Mouse (Mus musculus): ENCODE data around the gene Vmn2r28. TPM values are rescaled to one million over a fixed set of nuclear protein-coding genes. Genes with fewer than 3 reads are reported as not detected.

Gene Vmn2r28
- not detected for polyA plus RNA-seq (2014; fragmentation: Illumina TruSeq; extraction: RNeasy Lipid Tissue Mini Kit (QIAGEN cat#74804); ENCODE audit: insufficient read depth, low read depth, low replicate concordance)

GRCm38 (mm10) chr7:5493856-5494255, at the start of gene Vmn2r28:
Vmn2r28 (minus strand) TSS chr7:5493956.

GRCm38 (mm10) chr7:5456674-5457073, 37.1 kb downstream of the Vmn2r28 start, which contains the start of gene Vmn1r59:
Vmn1r59 (minus strand) TSS chr7:5456774.

Other genes with a start within 250 kb of the Vmn2r28 start
- not detected for gene Gm5065, start 143.4 kb downstream of the Vmn2r28 start, polyA plus RNA-seq (2014; fragmentation: Illumina TruSeq; extraction: RNeasy Lipid Tissue Mini Kit (QIAGEN cat#74804); ENCODE audit: insufficient read depth, low read depth, low replicate concordance)
- gene Nlrp2, start 142.9 kb downstream of the Vmn2r28 start, polyA plus RNA-seq (2014; fragmentation: Illumina TruSeq; extraction: RNeasy Lipid Tissue Mini Kit (QIAGEN cat#74804); ENCODE audit: insufficient read depth, low read depth, low replicate concordance) = not detected
- not detected for gene Vmn1r58, start 80.6 kb downstream of the Vmn2r28 start, polyA plus RNA-seq (2014; fragmentation: Illumina TruSeq; extraction: RNeasy Lipid Tissue Mini Kit (QIAGEN cat#74804); ENCODE audit: insufficient read depth, low read depth, low replicate concordance)
- gene Vmn1r59, start 37.2 kb downstream of the Vmn2r28 start, polyA plus RNA-seq (2014; fragmentation: Illumina TruSeq; extraction: RNeasy Lipid Tissue Mini Kit (QIAGEN cat#74804); ENCODE audit: insufficient read depth, low read depth, low replicate concordance) = not detected
- not detected for gene Vmn1r60, start 53.4 kb upstream of the Vmn2r28 start, polyA plus RNA-seq (2014; fragmentation: Illumina TruSeq; extraction: RNeasy Lipid Tissue Mini Kit (QIAGEN cat#74804); ENCODE audit: insufficient read depth, low read depth, low replicate concordance)
- not detected for gene Vmn1r61, start 119.3 kb upstream of the Vmn2r28 start, polyA plus RNA-seq (2014; fragmentation: Illumina TruSeq; extraction: RNeasy Lipid Tissue Mini Kit (QIAGEN cat#74804); ENCODE audit: insufficient read depth, low read depth, low replicate concordance)
- not detected for gene Vmn1r62, start 179.7 kb upstream of the Vmn2r28 start, polyA plus RNA-seq (2014; fragmentation: Illumina TruSeq; extraction: RNeasy Lipid Tissue Mini Kit (QIAGEN cat#74804); ENCODE audit: insufficient read depth, low read depth, low replicate concordance)